Mouse (Mus musculus) liver, embryonic 18 days (tissue): Measurements from ENCODE around the gene Snapc5. TPM values are rescaled to one million over a fixed set of nuclear protein-coding genes. Genes with fewer than 3 reads are reported as not detected.

Source experiments
- polyA plus RNA-seq: library from polyadenylated mRNA; depleted of rRNA; stranded (reverse); fragments of >200 nt; gene quantifications from 2 replicates; pipeline ENCODE4 v1.2.3, GENCODE M21; 2012; rRNA removed

Gene Snapc5
- polyA plus RNA-seq, result 15.7 and 16.5 TPM in 2 replicates

GRCm38 (mm10) chr9:64178974-64179646, at the start of gene Snapc5:
TSS of gene Snapc5 (plus strand) at chr9:64179274.

GRCm38 (mm10) chr9:64172816-64173665, 6.0 kb upstream of the Snapc5 start, which contains the start of the genes Zwilch and Rpl4:
TSS of gene Zwilch (minus strand) at chr9:64173104.
TSS of gene Rpl4 (plus strand) at chr9:64173375.

Other genes with a start within 250 kb of the Snapc5 start
- 5.1 and 6.3 TPM in 2 replicates for gene Smad6, start 157.2 kb upstream of the Snapc5 start, polyA plus RNA-seq
- gene Lctl, start 62.1 kb upstream of the Snapc5 start, polyA plus RNA-seq, result 0.02 TPM in 1 of 2 replicates, not detected in the other
- 12.4 and 15.0 TPM in 2 replicates for gene Zwilch, start 6.2 kb upstream of the Snapc5 start, polyA plus RNA-seq
- gene Rpl4, start 5.9 kb upstream of the Snapc5 start, polyA plus RNA-seq, result 693 and 759 TPM in 2 replicates
- gene Uchl4, start 55.9 kb downstream of the Snapc5 start, polyA plus RNA-seq, result 0.05 and 0.14 TPM in 2 replicates
- 23.1 and 23.3 TPM in 2 replicates for gene Map2k1, start 74.4 kb downstream of the Snapc5 start, polyA plus RNA-seq
- 51.5 and 57.8 TPM in 2 replicates for gene Tipin, start 102.3 kb downstream of the Snapc5 start, polyA plus RNA-seq
- gene Dis3l, start 162.0 kb downstream of the Snapc5 start, polyA plus RNA-seq, result 4.2 and 4.5 TPM in 2 replicates
- gene Megf11, start 206.4 kb downstream of the Snapc5 start, polyA plus RNA-seq, result 0.11 and 0.19 TPM in 2 replicates